Mouse (Mus musculus): ENCODE data around the gene Cops8. TPM values are rescaled to one million over a fixed set of nuclear protein-coding genes. Genes with fewer than 3 reads are reported as not detected.

The Cops8 gene
- 96.7 TPM for polyA plus RNA-seq (2015; fragmentation: Illumina TruSeq; extraction: RNeasy Lipid Tissue Mini Kit (QIAGEN cat#74804); ENCODE audit: insufficient read depth, low replicate concordance)

DNA sequence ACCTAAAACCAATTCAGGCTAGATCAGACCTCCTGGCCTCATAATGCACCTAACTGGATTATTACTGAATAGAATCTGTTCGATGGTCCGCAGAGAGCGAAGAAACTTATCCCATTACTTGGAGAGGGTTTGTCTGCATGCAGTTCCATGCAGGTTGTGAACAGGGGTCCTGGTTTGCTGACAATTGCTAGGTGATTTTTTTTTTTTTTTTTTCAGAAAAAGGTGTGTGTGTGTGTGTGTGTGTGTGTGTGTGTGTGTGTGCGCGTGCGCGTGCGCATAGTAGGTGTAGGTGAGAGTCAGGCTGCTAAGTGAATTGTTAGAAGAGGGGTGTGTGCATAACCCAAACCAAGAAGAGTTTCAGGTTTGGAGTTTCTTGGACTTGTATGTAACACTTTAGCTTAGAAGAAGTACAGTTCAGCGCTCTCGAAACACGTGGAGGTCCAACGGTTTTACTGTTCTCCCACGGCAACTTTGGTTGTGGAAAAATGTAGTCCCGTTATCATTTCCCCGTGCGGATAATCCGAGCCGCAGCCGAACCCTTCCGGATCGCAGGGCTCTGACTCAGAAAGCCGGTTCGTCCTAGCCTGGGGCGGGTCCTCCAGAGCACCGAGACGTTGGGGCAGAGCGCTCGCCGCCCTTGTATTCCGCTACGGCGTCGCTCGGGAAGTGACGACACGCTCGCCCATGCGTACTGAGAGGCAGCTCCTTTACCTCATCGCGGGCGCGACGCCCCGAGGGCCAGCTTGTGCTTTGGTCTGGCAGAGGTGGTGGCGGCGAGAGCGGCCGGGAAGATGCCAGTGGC, at the start of gene Cops8:
Gene Cops8, plus strand, starts transcription at position 223 of the 802 bp plus-strand sequence.

Other genes with a start within 250 kb of the Cops8 start
- gene Col6a3, start 241.0 kb downstream of the Cops8 start, polyA plus RNA-seq (2015; fragmentation: Illumina TruSeq; extraction: RNeasy Lipid Tissue Mini Kit (QIAGEN cat#74804); ENCODE audit: insufficient read depth, low replicate concordance): 19.7 TPM

Data from spleen, adult 10 weeks (tissue).